Mouse (Mus musculus): Measurements from ENCODE around the gene Rbm34. TPM values are rescaled to one million over a fixed set of nuclear protein-coding genes. Genes with fewer than 3 reads are reported as not detected.
A peak's percentile ranks its signal among the peaks of the same experiment; 100 is the strongest.
"Not testable (repeated sequence)": the region's sequence is repeated elsewhere in the genome, so short reads cannot be mapped to it uniquely, and the experiment has no call there.

The Rbm34 gene
- total and polyA plus RNA-seq, 3 experiments: 24.8 to 42.7 (median 42.3) TPM

DNA sequence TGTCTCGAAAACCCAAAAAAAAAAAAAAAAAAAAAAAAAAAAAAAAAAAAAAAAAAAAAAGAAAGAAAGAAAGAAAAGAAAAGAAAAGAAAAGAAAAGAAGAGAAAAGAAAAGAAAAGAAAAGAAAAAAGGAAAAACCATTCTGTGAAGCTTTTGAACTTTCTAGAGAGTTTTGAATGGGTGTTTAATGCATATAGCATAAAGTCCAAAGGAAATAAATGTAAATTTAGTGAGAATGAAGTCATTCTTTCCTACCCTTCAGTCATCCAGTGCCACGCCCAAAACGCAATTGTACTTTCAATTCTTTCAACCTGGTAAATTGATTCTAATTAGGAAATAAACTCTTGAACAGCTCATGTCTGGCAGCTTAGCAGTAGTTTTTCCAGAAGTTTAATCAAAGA lies 7.7 kb upstream of the Rbm34 start:
- DNase-seq (ENCODE audit: extremely low read depth); H3K36me3 ChIP-seq (replicated peaks in 1 of 2; ENCODE audit: control insufficient read depth in 1 of 2, insufficient read depth in 1 of 2, low read length in 1 of 2); H3K79me2 ChIP-seq (replicated peaks; ENCODE audit: control insufficient read depth, extremely low read depth, insufficient read depth, poor library complexity, severe bottlenecking); dilution Hi-C loops (cut with MboI; ENCODE audit: extremely low pct_ligation_motif_present, extremely low pct_unique_long_range_greater_than_20kb, low sequenced_read_pairs); H3K27ac ChIP-seq (ENCODE audit: insufficient read depth, low read depth); H3K27me3 ChIP-seq (replicated peaks); H3K9me3 ChIP-seq (replicated peaks; ENCODE audit: low read length): not testable (repeated sequence)
- in situ Hi-C loops (cut with MboI; ENCODE audit: low pct_ligation_motif_present, low pct_unique_long_range_greater_than_20kb, low sequenced_read_pairs): loop anchor here (5.0 to 25.0 kb wide), 3 partner anchors 36 to 716 kb away; no protein-coding TSS in a partner anchor
- Histone ChIP-seq H3K4me3 (replicated peaks in 1 of 3; ENCODE audit: low read depth in 2 of 3, low read length in 2 of 3, poor library complexity in 1 of 3) (peak overlapping the region; percentile 23 to 55 (median 52)), H3K9ac (ENCODE audit: insufficient read depth, low read depth) (0 out of 2 replicates have a peak overlapping the region, but pooled peaks have one; percentile 25), H3K4me2 (ENCODE audit: insufficient read depth, low read depth, poor library complexity, severe bottlenecking) (peak overlapping the region; percentile 17; the same call in 1 of the 2 replicates), H3K4me1 (ENCODE audit: control insufficient read depth in 1 of 2, insufficient read depth in 2 of 2) (peaks cover 9 to 24% of the 10 kb centered on the region in 2 experiments)
- TF ChIP-seq JUN (IDR thresholded peaks at IDR 0.05; ENCODE audit: insufficient read depth, low read depth, low read length) (peak; percentile 95), JUND (conservative IDR thresholded peaks at IDR 0.05; ENCODE audit: low read depth, low read length) (peak; percentile 88), ZNF384 (IDR thresholded peaks at IDR 0.05; ENCODE audit: low read depth, low read length) (peak; percentile 86)

- H3K4me1 ChIP-seq (ENCODE audit: control insufficient read depth in 1 of 2, insufficient read depth in 2 of 2): peaks cover 14 to 29% of the 10 kb centered on the region in 2 experiments
These were observed 7.2 kb upstream of the Rbm34 start for GRCm38 (mm10) chr8:126978028-126978427.

GRCm38 (mm10) chr8:126976608-126977348 lies 5.9 kb upstream of the Rbm34 start:
- Histone ChIP-seq H3K27me3 (replicated peaks) (no peaks in the 10 kb centered on the region), H3K4me2 (ENCODE audit: insufficient read depth, low read depth, poor library complexity, severe bottlenecking) (no peak overlapping the region), H3K27ac (ENCODE audit: insufficient read depth, low read depth) (no peak overlapping the region), H3K9me3 (replicated peaks; ENCODE audit: low read length) (no peaks in the 10 kb centered on the region), H3K4me1 (ENCODE audit: control insufficient read depth in 1 of 2, insufficient read depth in 2 of 2) (peaks cover 24 to 42% of the 10 kb centered on the region in 2 experiments), H3K79me2 (replicated peaks; ENCODE audit: control insufficient read depth, extremely low read depth, insufficient read depth, poor library complexity, severe bottlenecking) (no peaks in the 10 kb centered on the region), H3K36me3 (replicated peaks in 1 of 2; ENCODE audit: control insufficient read depth in 1 of 2, insufficient read depth in 1 of 2, low read length in 1 of 2) (no peaks in the 10 kb centered on the region), H3K9ac (ENCODE audit: insufficient read depth, low read depth) (no peak overlapping the region), H3K4me3 (replicated peaks in 1 of 3; ENCODE audit: low read depth in 2 of 3, low read length in 2 of 3, poor library complexity in 1 of 3) (no peak overlapping the region)
- DNase-seq (ENCODE audit: extremely low read depth): no peak
- in situ Hi-C loops (cut with MboI; ENCODE audit: low pct_ligation_motif_present, low pct_unique_long_range_greater_than_20kb, low sequenced_read_pairs) (loop anchor here (5.0 to 25.0 kb wide), 3 partner anchors 34 to 714 kb away; no protein-coding TSS in a partner anchor), dilution Hi-C loops (cut with MboI; ENCODE audit: extremely low pct_ligation_motif_present, extremely low pct_unique_long_range_greater_than_20kb, low sequenced_read_pairs) (no loop called here)
- no peak for TF ChIP-seq IRF4 (IDR thresholded peaks at IDR 0.05; ENCODE audit: low read depth, low read length)
- no peak for TF ChIP-seq MYC (IDR thresholded peaks at IDR 0.05; ENCODE audit: low read depth, low read length)
- TF ChIP-seq POLR2AphosphoS2 (IDR thresholded peaks at IDR 0.05; ENCODE audit: low read depth, low read length): no peak
- no peak for TF ChIP-seq MXI1 (IDR thresholded peaks at IDR 0.05; ENCODE audit: low read depth, low read length)
- TF ChIP-seq RCOR1 (conservative IDR thresholded peaks at IDR 0.05; ENCODE audit: low read depth, low read length): no peak
- no peak for TF ChIP-seq KAT2A (IDR thresholded peaks at IDR 0.05; ENCODE audit: insufficient replicate concordance, low read length)
- no peak for TF ChIP-seq ZMIZ1 (IDR thresholded peaks at IDR 0.05; ENCODE audit: low read depth, low read length)
- TF ChIP-seq SIN3A (IDR thresholded peaks at IDR 0.05; ENCODE audit: low read length): no peak
- no peak for TF ChIP-seq ELF1 (IDR thresholded peaks at IDR 0.05; ENCODE audit: low read depth, low read length)
- TF ChIP-seq ETS1 (conservative IDR thresholded peaks at IDR 0.05; ENCODE audit: low read depth, low read length): no peak
- TF ChIP-seq MAX (IDR thresholded peaks at IDR 0.05; ENCODE audit: low read length): no peak
- no peak for TF ChIP-seq MAFK (IDR thresholded peaks at IDR 0.05; ENCODE audit: insufficient replicate concordance, low read length)
- TF ChIP-seq TCF12 (IDR thresholded peaks at IDR 0.05; ENCODE audit: low read depth, low read length): no peak
- TF ChIP-seq CHD2 (IDR thresholded peaks at IDR 0.05; ENCODE audit: low read length): no peak
- no peak for TF ChIP-seq JUND (conservative IDR thresholded peaks at IDR 0.05; ENCODE audit: low read depth, low read length)

More at GRCm38 (mm10) chr8:126978028-126978427, 7.2 kb upstream of the Rbm34 start:
- H3K36me3 ChIP-seq (replicated peaks in 1 of 2; ENCODE audit: control insufficient read depth in 1 of 2, insufficient read depth in 1 of 2, low read length in 1 of 2): no peaks in the 10 kb centered on the region
- H3K27me3 ChIP-seq (replicated peaks): no peaks in the 10 kb centered on the region
- no peak for DNase-seq (ENCODE audit: extremely low read depth)
- no peak overlapping the region for H3K9ac ChIP-seq (ENCODE audit: insufficient read depth, low read depth)
- H3K4me3 ChIP-seq (replicated peaks in 1 of 3; ENCODE audit: low read depth in 2 of 3, low read length in 2 of 3, poor library complexity in 1 of 3): no peak overlapping the region
- H3K27ac ChIP-seq (ENCODE audit: insufficient read depth, low read depth): no peak overlapping the region
- dilution Hi-C loops (cut with MboI; ENCODE audit: extremely low pct_ligation_motif_present, extremely low pct_unique_long_range_greater_than_20kb, low sequenced_read_pairs): no loop called here
- no peaks in the 10 kb centered on the region for H3K79me2 ChIP-seq (replicated peaks; ENCODE audit: control insufficient read depth, extremely low read depth, insufficient read depth, poor library complexity, severe bottlenecking)
- no peak overlapping the region for H3K4me2 ChIP-seq (ENCODE audit: insufficient read depth, low read depth, poor library complexity, severe bottlenecking)
- in situ Hi-C loops (cut with MboI; ENCODE audit: low pct_ligation_motif_present, low pct_unique_long_range_greater_than_20kb, low sequenced_read_pairs): loop anchor here (5.0 to 25.0 kb wide), 3 partner anchors 36 to 716 kb away; no protein-coding TSS in a partner anchor
- H3K9me3 ChIP-seq (replicated peaks; ENCODE audit: low read length): no peaks in the 10 kb centered on the region
- TF ChIP-seq EP300 (IDR thresholded peaks at IDR 0.05; ENCODE audit: low read length) (no peak), CHD2 (IDR thresholded peaks at IDR 0.05; ENCODE audit: low read length) (no peak), GABPA (IDR thresholded peaks at IDR 0.05; ENCODE audit: insufficient replicate concordance, low read depth, low read length) (no peak), ZC3H11A (IDR thresholded peaks at IDR 0.05; ENCODE audit: low read depth, low read length) (no peak), USF2 (conservative IDR thresholded peaks at IDR 0.05; ENCODE audit: low read depth, low read length) (no peak), ZMIZ1 (IDR thresholded peaks at IDR 0.05; ENCODE audit: low read depth, low read length) (no peak), NRF1 (IDR thresholded peaks at IDR 0.05; ENCODE audit: low read depth, low read length) (no peak), TBP (conservative IDR thresholded peaks at IDR 0.05; ENCODE audit: low read depth, low read length) (no peak), RCOR1 (conservative IDR thresholded peaks at IDR 0.05; ENCODE audit: low read depth, low read length) (no peak), ZKSCAN1 (IDR thresholded peaks at IDR 0.05; ENCODE audit: borderline replicate concordance, low read depth, low read length) (no peak), JUN (IDR thresholded peaks at IDR 0.05; ENCODE audit: insufficient read depth, low read depth, low read length) (no peak)

Measured in CH12.LX (cell line).